Mouse (Mus musculus) layer of hippocampus, adult 11-12 months (tissue): ENCODE results near the gene Azin2.

Experiments
- DNase-seq: peaks from one replicate; pipeline ENCODE4 v3.0.0; 2022; ENCODE audit warnings: low spot score

The Azin2 gene

DNA sequence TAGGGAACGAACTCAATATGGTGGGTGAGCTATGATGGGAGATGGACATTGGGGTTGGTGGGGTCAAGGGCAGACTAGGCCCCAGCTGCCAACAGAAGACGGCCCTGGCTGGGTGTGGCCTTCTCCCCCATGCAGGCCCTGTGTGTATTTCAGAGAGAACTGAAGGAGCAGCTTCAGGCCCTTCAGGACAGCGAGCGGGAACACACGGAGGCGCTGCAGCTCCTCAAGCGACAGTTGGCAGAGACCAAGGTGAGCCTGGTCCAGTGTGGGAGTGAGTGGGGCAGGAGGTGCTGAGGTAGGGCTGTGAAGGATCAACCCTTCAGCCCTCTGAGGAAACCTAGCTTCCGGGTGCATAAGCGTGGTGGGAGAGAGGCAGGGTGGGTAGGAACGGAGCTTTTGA lies 65.6 kb downstream of the Azin2 start:
- DNase-seq = no peak

- DNase-seq = no peak
These were observed 66.4 kb downstream of the Azin2 start for GRCm38 (mm10) chr4:128895841-128896240.

- DNase-seq = no peak
These were observed 68.1 kb downstream of the Azin2 start for GRCm38 (mm10) chr4:128894112-128894511.

DNA sequence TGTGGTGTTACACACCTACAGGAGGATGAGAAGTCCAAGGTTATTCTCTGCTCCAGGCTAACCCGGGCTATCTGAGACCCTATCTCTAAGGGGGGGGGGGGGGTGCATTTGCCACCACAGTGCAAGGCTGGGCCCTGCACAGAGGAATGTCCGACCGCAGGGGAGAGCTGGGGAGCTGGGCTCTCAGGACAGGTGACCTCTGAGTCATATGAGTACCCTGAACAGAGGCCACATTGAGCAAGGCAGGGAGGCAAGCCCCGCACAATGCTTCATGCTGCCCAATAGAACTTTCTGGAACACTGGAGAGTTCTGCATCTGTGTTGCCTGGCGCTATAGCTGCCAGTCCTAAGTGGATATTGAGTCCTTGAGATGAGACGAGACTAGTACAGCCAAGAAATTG lies 70.1 kb downstream of the Azin2 start:
- DNase-seq = no peak

- no peak for DNase-seq
These were observed 70.5 kb downstream of the Azin2 start for GRCm38 (mm10) chr4:128891746-128892145.

- peak; percentile 74 for DNase-seq
These were observed 71.1 kb downstream of the Azin2 start for GRCm38 (mm10) chr4:128891157-128891556.

- no peak for DNase-seq
These were observed 72.3 kb downstream of the Azin2 start for GRCm38 (mm10) chr4:128889752-128890630.

DNA sequence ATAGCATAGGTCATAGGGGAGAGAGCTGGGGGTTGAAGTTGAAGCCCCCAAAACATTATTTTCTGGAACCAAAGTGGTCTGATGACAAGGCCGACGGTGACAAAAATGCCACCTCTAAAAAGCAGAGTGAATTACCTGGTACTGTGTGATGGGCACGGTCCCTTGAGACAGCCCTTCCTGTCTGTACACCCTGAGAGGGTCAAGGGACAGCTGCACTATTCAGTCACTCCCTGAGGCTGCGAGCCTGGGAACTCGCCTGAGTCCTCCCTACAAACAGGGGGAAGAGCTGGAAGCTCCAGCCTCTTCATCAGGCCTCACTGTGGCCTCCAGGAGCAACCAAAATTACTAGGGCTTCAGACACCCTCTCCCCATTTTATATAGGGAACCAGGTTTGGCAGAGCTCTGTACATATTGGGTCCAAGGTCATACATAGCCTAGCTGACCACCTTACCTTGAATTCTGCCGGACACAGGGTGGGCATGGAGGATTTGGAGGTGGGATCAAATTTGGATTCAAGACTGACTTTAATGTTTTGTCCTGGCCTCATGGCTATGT lies 73.7 kb downstream of the Azin2 start:
- DNase-seq = no peak

- DNase-seq = no peak
These were observed 74.6 kb downstream of the Azin2 start for GRCm38 (mm10) chr4:128887641-128888091.

DNA sequence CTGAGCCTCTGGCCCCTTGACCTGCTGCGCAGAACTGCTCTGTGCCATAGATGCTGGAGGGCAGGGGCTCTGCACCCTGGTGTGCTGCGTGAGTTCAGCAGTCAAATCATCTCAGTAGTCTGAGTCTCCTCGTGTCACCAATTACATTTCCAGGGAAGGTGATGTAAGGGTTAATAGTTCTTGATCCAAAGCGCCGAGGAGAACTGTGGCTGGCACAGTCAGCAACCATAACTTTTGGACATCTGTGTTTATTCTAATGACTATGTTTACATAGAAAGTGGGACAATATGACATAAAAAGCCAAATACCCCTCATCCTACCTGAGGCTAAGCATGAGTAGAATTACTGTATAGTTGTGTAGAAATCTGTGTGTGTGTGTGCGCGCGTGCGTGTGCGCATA lies 75.2 kb downstream of the Azin2 start:
- no peak for DNase-seq

DNA sequence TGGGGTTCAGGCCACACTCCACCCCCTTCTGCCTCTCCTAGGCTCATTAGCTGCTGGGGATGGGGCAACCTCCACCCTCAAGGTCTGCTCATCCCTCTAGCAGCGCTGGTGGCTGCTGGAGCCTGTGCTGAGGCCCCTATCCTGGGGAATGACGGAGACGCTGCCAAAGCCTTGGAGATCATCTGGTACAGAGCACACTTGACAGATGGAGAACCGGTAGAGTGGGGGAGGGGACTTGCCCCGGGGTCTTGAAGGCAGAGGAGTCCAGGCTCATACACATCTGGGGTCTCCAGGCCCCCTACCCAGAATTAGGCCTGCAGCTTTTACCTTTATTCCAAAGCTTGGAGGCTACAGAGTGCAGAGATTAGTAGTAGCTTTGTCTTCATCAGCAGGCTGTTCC lies 75.7 kb downstream of the Azin2 start:
- no peak for DNase-seq

DNA sequence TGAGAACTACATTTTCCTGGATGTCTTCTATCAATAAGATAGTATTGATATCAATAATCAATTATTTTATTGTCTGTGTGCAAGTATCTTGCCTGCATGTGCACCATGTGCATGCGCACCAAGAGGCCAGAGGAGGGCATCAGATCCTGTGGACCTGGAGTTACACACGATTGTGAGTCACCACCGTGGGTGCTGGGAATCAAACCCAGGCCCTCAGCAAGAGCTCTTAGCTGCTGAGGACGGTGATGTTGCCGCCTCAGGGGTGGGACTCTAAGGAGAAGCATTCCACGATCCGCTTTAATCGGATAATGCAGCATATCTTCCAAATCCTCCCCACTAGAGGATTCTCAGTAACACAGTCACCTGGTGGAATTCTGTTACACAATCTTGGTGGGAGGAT lies 76.7 kb downstream of the Azin2 start:
- DNase-seq = no peak

DNA sequence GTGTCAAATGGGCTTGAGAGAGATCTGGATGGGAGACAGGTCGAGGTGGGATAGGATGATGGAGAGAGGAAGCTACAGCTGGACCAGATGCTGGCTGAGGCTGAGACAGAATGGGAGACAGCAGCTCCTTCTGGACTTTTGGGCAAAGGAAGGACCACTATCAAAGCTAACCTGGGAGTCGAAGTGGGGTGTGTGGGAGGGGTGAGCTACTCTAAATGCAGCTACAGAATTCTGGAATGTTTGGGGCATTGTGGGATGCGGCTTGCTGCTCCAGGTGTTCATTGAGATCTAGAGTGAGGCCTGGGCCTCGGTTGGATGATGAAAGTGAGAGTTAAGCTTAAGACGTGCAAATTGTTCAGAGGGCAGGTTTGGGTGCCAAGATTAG lies 77.5 kb downstream of the Azin2 start:
- DNase-seq = no peak

DNA sequence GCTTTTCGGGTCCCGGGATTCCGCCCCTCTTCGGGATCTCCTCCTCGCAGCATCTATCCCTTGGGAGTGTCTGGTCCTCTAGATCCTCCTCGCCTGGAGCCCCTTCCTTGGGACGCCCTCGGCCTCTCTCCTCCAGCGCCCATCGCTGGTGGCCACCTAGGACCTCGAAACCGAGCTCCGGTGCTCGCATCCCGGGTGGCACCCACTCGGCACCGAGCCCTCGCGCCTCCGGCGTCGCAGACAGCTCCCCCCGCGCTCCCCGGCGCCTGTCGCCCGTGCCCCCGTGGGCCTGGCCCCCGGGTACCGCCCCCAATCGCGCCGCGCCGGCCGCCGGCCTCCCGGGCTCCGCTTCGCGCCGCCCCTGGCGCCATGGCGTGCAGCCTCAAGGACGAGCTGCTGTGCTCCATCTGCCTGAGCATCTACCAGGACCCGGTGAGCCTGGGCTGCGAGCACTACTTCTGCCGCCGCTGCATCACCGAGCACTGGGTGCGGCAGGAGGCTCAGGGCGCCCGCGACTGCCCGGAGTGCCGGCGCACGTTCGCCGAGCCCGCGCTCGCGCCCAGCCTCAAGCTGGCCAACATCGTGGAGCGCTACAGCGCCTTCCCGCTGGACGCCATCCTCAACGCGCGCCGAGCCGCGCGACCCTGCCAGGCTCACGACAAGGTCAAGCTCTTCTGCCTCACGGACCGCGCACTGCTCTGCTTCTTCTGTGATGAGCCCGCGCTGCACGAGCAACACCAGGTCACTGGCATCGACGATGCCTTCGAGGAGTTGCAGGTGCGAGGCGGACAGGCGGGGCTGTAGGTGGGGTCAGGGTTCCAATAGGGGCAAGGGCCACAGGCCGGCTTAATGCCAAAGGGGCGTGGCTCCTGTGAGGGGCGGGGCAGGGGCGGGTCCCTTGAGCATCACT lies 78.2 kb downstream of the Azin2 start:
- no peak for DNase-seq

DNA sequence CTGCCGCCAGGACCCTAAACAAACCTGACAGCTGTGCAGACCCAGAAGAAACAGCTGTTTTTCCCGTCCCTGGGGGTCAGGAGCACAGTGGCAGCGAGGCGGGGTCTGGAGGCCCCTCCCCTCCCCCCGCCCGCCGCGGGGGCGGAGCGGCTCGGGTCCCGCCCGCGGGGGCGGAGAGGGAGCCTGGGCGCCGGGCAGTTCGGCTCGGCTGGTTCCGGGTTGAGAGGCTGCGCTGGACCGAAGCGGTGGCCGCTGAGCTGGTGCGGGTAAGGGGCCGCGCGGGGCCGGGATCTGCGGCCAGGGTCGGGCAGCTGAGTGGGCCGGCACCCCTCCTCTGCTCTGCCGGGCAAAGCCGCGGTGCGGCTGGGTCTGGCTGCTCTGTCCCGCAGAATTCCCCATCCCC lies 78.9 kb downstream of the Azin2 start, which contains the start of gene Trim62:
Gene Trim62, plus strand, starts transcription at position 202 of the 403 bp plus-strand sequence.
- DNase-seq = peak; percentile 70
